Mouse (Mus musculus) lung, postnatal 0 days (tissue): ENCODE data around the gene Pcbp4. TPM values are rescaled to one million over a fixed set of nuclear protein-coding genes. Genes with fewer than 3 reads are reported as not detected.
A peak's percentile ranks its signal among the peaks of the same experiment; 100 is the strongest.

Experiments used
- ATAC-seq: fragments of 200-750 bp; cut with Nextera tagmentation; 2 replicates; pipeline ENCODE4 v1.8.0; 2017; ENCODE audit warnings: moderate library complexity
- DNase-seq: peaks from one replicate; pipeline ENCODE4 v3.0.0-alpha.2; 2016; ENCODE audit warnings: low spot score
- H3K27ac ChIP-seq: fragments of 300-500 bp; sonication (generic); 2 replicates; pipeline ENCODE4 v1.5.1; 2014; ENCODE audit warnings: antibody characterized with exemption, mild to moderate bottlenecking, low read length, mixed read lengths
- H3K27me3 ChIP-seq: fragments of 300-500 bp; sonication (generic); replicated peaks from 2 replicates; pipeline ENCODE4 v1.6.1; 2014; ENCODE audit warnings: low read length, mixed read lengths; ENCODE audit not compliant: insufficient read depth
- H3K36me3 ChIP-seq: fragments of 300-500 bp; sonication (generic); 2 replicates; pipeline ENCODE4 v1.6.1; 2014; ENCODE audit warnings: low read length, mixed read lengths; ENCODE audit not compliant: insufficient read depth
- H3K4me1 ChIP-seq: fragments of 300-500 bp; sonication (generic); 2 replicates; pipeline ENCODE4 v1.6.1; 2014; ENCODE audit warnings: antibody characterized with exemption, low read depth, low read length, mixed read lengths; ENCODE audit not compliant: insufficient read depth
- H3K4me2 ChIP-seq: fragments of 300-500 bp; sonication (generic); replicated peaks from 2 replicates; pipeline ENCODE4 v1.6.1; 2014; ENCODE audit warnings: low read depth, mild to moderate bottlenecking, low read length, moderate library complexity, mixed read lengths
- H3K4me3 ChIP-seq: fragments of 300-500 bp; sonication (generic); 2 replicates; pipeline ENCODE4 v1.5.1; 2014; ENCODE audit warnings: low read depth, low read length
- H3K9ac ChIP-seq: fragments of 300-500 bp; sonication (generic); replicated peaks from 2 replicates; pipeline ENCODE4 v1.6.1; 2014; ENCODE audit warnings: low read depth, mild to moderate bottlenecking
- H3K9me3 ChIP-seq: fragments of 300-500 bp; sonication (generic); 2 replicates; pipeline ENCODE4 v1.6.1; 2016; ENCODE audit warnings: low read length, mixed read lengths
- CTCF ChIP-seq: IDR thresholded peaks from 2 replicates; pipeline ENCODE4 v1.5.1; 2016; ENCODE audit warnings: antibody characterized with exemption, mild to moderate bottlenecking
- EP300 ChIP-seq: IDR thresholded peaks from 2 replicates; pipeline ENCODE4 v1.6.1; 2016; ENCODE audit warnings: antibody characterized with exemption, mild to moderate bottlenecking, control low read depth
- WGBS: fragments of 180-500 bp; shearing (Covaris S2); extraction: QIAGEN DNeasy Blood & Tissue Kit; methylation state at CpG from one replicate; pipeline ENCODE4 v1.1.7; 2014; 5-methylcytosine and 5-hydroxymethylcytosine counted together
- polyA plus RNA-seq: library from polyadenylated mRNA; unstranded; fragments of >200 nt; fragmentation: Nextera tagmentation; extraction: Ambion mirVana; gene quantifications from 2 replicates; pipeline ENCODE4 v1.2.1, GENCODE M21; 2015

The Pcbp4 gene
- polyA plus RNA-seq, 1 experiment from 2014 or later, result 29.4 TPM

- no peak for DNase-seq
- ATAC-seq, result no peak
- Histone ChIP-seq H3K36me3 (no peaks in the 10 kb centered on the region), H3K27me3 (no peaks in the 10 kb centered on the region), H3K27ac (no peak within 1 kb of the TSS), H3K4me1 (no peaks in the 10 kb centered on the region), H3K9me3 (no peaks in the 10 kb centered on the region), H3K4me3 (no peak within 1 kb of the TSS), H3K9ac (no peak within 1 kb of the TSS), H3K4me2 (no peak within 1 kb of the TSS)
- WGBS, result 90% methylated on average over 6 of the region's 6 CpGs
- no peak for TF ChIP-seq EP300
Measured at GRCm38 (mm10) chr9:106499667-106500066, 46.6 kb downstream of the Pcbp4 start, which contains the start of gene Iqcf1. Gene Iqcf1 (plus strand): TSS chr9:106499967.

GRCm38 (mm10) chr9:106501846-106502245 lies 48.8 kb downstream of the Pcbp4 start:
- Histone ChIP-seq H3K4me2 (no peak overlapping the region), H3K9ac (no peak overlapping the region), H3K27ac (no peak overlapping the region), H3K36me3 (no peaks in the 10 kb centered on the region), H3K27me3 (no peaks in the 10 kb centered on the region), H3K9me3 (no peaks in the 10 kb centered on the region), H3K4me1 (no peaks in the 10 kb centered on the region), H3K4me3 (no peak overlapping the region)
- no peak for TF ChIP-seq EP300
- TF ChIP-seq CTCF, result no peak
- ATAC-seq, result no peak
- DNase-seq, result no peak
- 86% methylated on average over 22 of the region's 22 CpGs for WGBS

- TF ChIP-seq CTCF, result no peak
- TF ChIP-seq EP300, result no peak
- no peaks in the 10 kb centered on the region for H3K27me3 ChIP-seq
- H3K36me3 ChIP-seq, result no peaks in the 10 kb centered on the region
- no peaks in the 10 kb centered on the region for H3K4me1 ChIP-seq
- whole genome bisulfite sequencing, result 72% methylated on average over 6 of the region's 6 CpGs
- no peak overlapping the region for H3K4me3 ChIP-seq
- no peak overlapping the region for H3K27ac ChIP-seq
- H3K4me2 ChIP-seq, result no peak overlapping the region
- H3K9me3 ChIP-seq, result no peaks in the 10 kb centered on the region
- ATAC-seq (no peak), DNase-seq (no peak)
- H3K9ac ChIP-seq, result no peak overlapping the region
Measured at GRCm38 (mm10) chr9:106504246-106504645, 51.2 kb downstream of the Pcbp4 start.

- DNase-seq (no peak), ATAC-seq (no peak)
- no peaks in the 10 kb centered on the region for H3K27me3 ChIP-seq
- TF ChIP-seq EP300, result no peak
- TF ChIP-seq CTCF, result no peak
- H3K4me1 ChIP-seq, result no peaks in the 10 kb centered on the region
- H3K9me3 ChIP-seq, result no peaks in the 10 kb centered on the region
- H3K4me3 ChIP-seq, result no peak overlapping the region
- H3K36me3 ChIP-seq, result no peaks in the 10 kb centered on the region
- no peak overlapping the region for H3K9ac ChIP-seq
- 86% methylated on average over 10 of the region's 10 CpGs for WGBS
- H3K27ac ChIP-seq, result no peak overlapping the region
- H3K4me2 ChIP-seq, result no peak overlapping the region
Measured at GRCm38 (mm10) chr9:106509356-106509755, 56.3 kb downstream of the Pcbp4 start.

GRCm38 (mm10) chr9:106512729-106513450 lies 59.8 kb downstream of the Pcbp4 start:
- H3K36me3 ChIP-seq, result no peaks in the 10 kb centered on the region
- H3K9ac ChIP-seq, result no peak overlapping the region
- H3K9me3 ChIP-seq, result no peaks in the 10 kb centered on the region
- peak; percentile 69 for DNase-seq
- H3K4me3 ChIP-seq, result no peak overlapping the region
- WGBS, result 31% methylated on average over 13 of the region's 13 CpGs
- H3K27ac ChIP-seq, result no peak overlapping the region
- ATAC-seq, result peak; percentile 80
- H3K27me3 ChIP-seq, result no peaks in the 10 kb centered on the region
- TF ChIP-seq EP300, result peak; percentile 13; the same call in 1 of the 2 replicates
- no peak for TF ChIP-seq CTCF
- H3K4me2 ChIP-seq, result no peak overlapping the region
- H3K4me1 ChIP-seq, result no peaks in the 10 kb centered on the region

GRCm38 (mm10) chr9:106513566-106513965 lies 60.5 kb downstream of the Pcbp4 start:
- H3K4me2 ChIP-seq, result no peak overlapping the region
- no peak overlapping the region for H3K4me3 ChIP-seq
- WGBS, result 73% methylated on average over 6 of the region's 6 CpGs
- TF ChIP-seq EP300 (no peak), CTCF (no peak)
- H3K27ac ChIP-seq, result no peak overlapping the region
- H3K9ac ChIP-seq, result no peak overlapping the region
- H3K9me3 ChIP-seq, result no peaks in the 10 kb centered on the region
- ATAC-seq (no peak), DNase-seq (no peak)
- H3K36me3 ChIP-seq, result no peaks in the 10 kb centered on the region
- H3K27me3 ChIP-seq, result no peaks in the 10 kb centered on the region
- no peaks in the 10 kb centered on the region for H3K4me1 ChIP-seq

Other genes with a start within 250 kb of the Pcbp4 start
- 0.12 and 0.15 TPM in 2 replicates for gene Tlr9, start 230.7 kb upstream of the Pcbp4 start, polyA plus RNA-seq
- gene Alas1, start 204.6 kb upstream of the Pcbp4 start, polyA plus RNA-seq, result 292 and 310 TPM in 2 replicates
- gene Poc1a, start 172.2 kb upstream of the Pcbp4 start, polyA plus RNA-seq, result 9.7 and 9.9 TPM in 2 replicates
- gene Dusp7, start 84.7 kb upstream of the Pcbp4 start, polyA plus RNA-seq, result 25.7 and 27.8 TPM in 2 replicates
- 656 and 737 TPM in 2 replicates for gene Rpl29, start 23.8 kb upstream of the Pcbp4 start, polyA plus RNA-seq
- gene Acy1, start 15.0 kb upstream of the Pcbp4 start, polyA plus RNA-seq, result 8.5 and 12.5 TPM in 2 replicates
- 31.1 and 36.8 TPM in 2 replicates for gene Abhd14b, start 5.8 kb upstream of the Pcbp4 start, polyA plus RNA-seq
- gene Abhd14a, start 5.6 kb upstream of the Pcbp4 start, polyA plus RNA-seq, result 21.7 and 26.9 TPM in 2 replicates
- 0.13 and 0.20 TPM in 2 replicates for gene Gpr62, start 12.6 kb downstream of the Pcbp4 start, polyA plus RNA-seq
- gene Rrp9, start 22.7 kb downstream of the Pcbp4 start, polyA plus RNA-seq, result 19.4 and 21.7 TPM in 2 replicates
- gene Parp3, start 23.7 kb downstream of the Pcbp4 start, polyA plus RNA-seq, result 21.5 and 24.0 TPM in 2 replicates
- gene Iqcf1, start 46.7 kb downstream of the Pcbp4 start, polyA plus RNA-seq, result not detected in 2 replicates
- gene Iqcf5, start 61.3 kb downstream of the Pcbp4 start, polyA plus RNA-seq, result not detected in 2 replicates
- gene Iqcf3, start 108.3 kb downstream of the Pcbp4 start, polyA plus RNA-seq, result not detected in 2 replicates
- not detected in 2 replicates for gene Iqcf4, start 117.7 kb downstream of the Pcbp4 start, polyA plus RNA-seq
- gene Iqcf6, start 173.3 kb downstream of the Pcbp4 start, polyA plus RNA-seq, result not detected in 2 replicates
- gene Grm2, start 202.8 kb downstream of the Pcbp4 start, polyA plus RNA-seq, result not detected in 2 replicates
- gene Tex264, start 232.6 kb downstream of the Pcbp4 start, polyA plus RNA-seq, result 63.5 and 67.7 TPM in 2 replicates